Mouse (Mus musculus): ENCODE measurements around the gene Carhsp1. TPM values are rescaled to one million over a fixed set of nuclear protein-coding genes. Genes with fewer than 3 reads are reported as not detected.

Carhsp1 gene
- polyA plus RNA-seq, 1 experiment from 2014 or later: 27.7 TPM

GRCm38 (mm10) chr16:8700586-8700985 lies 28.6 kb upstream of the Carhsp1 start:
- DNase-seq: peak; percentile 65

GRCm38 (mm10) chr16:8699556-8699955 lies 27.6 kb upstream of the Carhsp1 start:
- ATAC-seq (ENCODE audit: insufficient read depth): no peak
- no peaks in the 10 kb centered on the region for H3K4me1 ChIP-seq (ENCODE audit: insufficient read depth)
- WGBS: 88% methylated on average over 8 of the region's 8 CpGs
- no peaks in the 10 kb centered on the region for H3K27me3 ChIP-seq (ENCODE audit: insufficient read depth, low read length)
- peaks cover 99% of the 10 kb centered on the region for H3K36me3 ChIP-seq (ENCODE audit: insufficient read depth)
- no peak overlapping the region for H3K27ac ChIP-seq (ENCODE audit: low read depth)
- DNase-seq: no peak
- H3K9ac ChIP-seq: no peak overlapping the region
- no peak overlapping the region for H3K4me3 ChIP-seq (ENCODE audit: low read depth, low read length)
- TF ChIP-seq CTCF (IDR thresholded peaks at IDR 0.05; ENCODE audit: low read depth): no peak
- no peaks in the 10 kb centered on the region for H3K9me3 ChIP-seq (ENCODE audit: low read depth, low read length)
- no peak overlapping the region for H3K4me2 ChIP-seq

More at GRCm38 (mm10) chr16:8700586-8700985, 28.6 kb upstream of the Carhsp1 start:
- H3K27ac ChIP-seq (ENCODE audit: low read depth): no peak overlapping the region
- H3K9me3 ChIP-seq (ENCODE audit: low read depth, low read length): no peaks in the 10 kb centered on the region
- H3K36me3 ChIP-seq (ENCODE audit: insufficient read depth): peaks cover 97% of the 10 kb centered on the region
- TF ChIP-seq CTCF (IDR thresholded peaks at IDR 0.05; ENCODE audit: low read depth): no peak
- no peak overlapping the region for H3K4me2 ChIP-seq
- no peak overlapping the region for H3K9ac ChIP-seq
- ATAC-seq (ENCODE audit: insufficient read depth): no peak
- no peaks in the 10 kb centered on the region for H3K27me3 ChIP-seq (ENCODE audit: insufficient read depth, low read length)
- WGBS: 71% methylated on average over 3 of the region's 3 CpGs
- H3K4me3 ChIP-seq (ENCODE audit: low read depth, low read length): no peak overlapping the region
- H3K4me1 ChIP-seq (ENCODE audit: insufficient read depth): no peaks in the 10 kb centered on the region

GRCm38 (mm10) chr16:8691206-8691605 lies 19.3 kb upstream of the Carhsp1 start:
- H3K27ac ChIP-seq (ENCODE audit: low read depth): no peak overlapping the region
- no peak for TF ChIP-seq CTCF (IDR thresholded peaks at IDR 0.05; ENCODE audit: low read depth)
- 89% methylated on average over 7 of the region's 7 CpGs for WGBS
- H3K36me3 ChIP-seq (ENCODE audit: insufficient read depth): peaks cover 85% of the 10 kb centered on the region
- no peak for DNase-seq
- H3K4me1 ChIP-seq (ENCODE audit: insufficient read depth): no peaks in the 10 kb centered on the region
- no peaks in the 10 kb centered on the region for H3K27me3 ChIP-seq (ENCODE audit: insufficient read depth, low read length)
- no peak overlapping the region for H3K4me2 ChIP-seq
- H3K4me3 ChIP-seq (ENCODE audit: low read depth, low read length): no peak overlapping the region
- no peaks in the 10 kb centered on the region for H3K9me3 ChIP-seq (ENCODE audit: low read depth, low read length)
- no peak overlapping the region for H3K9ac ChIP-seq
- no peak for ATAC-seq (ENCODE audit: insufficient read depth)

GRCm38 (mm10) chr16:8689979-8690656 lies 18.2 kb upstream of the Carhsp1 start:
- H3K27ac ChIP-seq (ENCODE audit: low read depth): no peak overlapping the region
- TF ChIP-seq CTCF (IDR thresholded peaks at IDR 0.05; ENCODE audit: low read depth): no peak
- DNase-seq (no peak), ATAC-seq (ENCODE audit: insufficient read depth) (no peak)
- no peaks in the 10 kb centered on the region for H3K4me1 ChIP-seq (ENCODE audit: insufficient read depth)
- no peak overlapping the region for H3K4me3 ChIP-seq (ENCODE audit: low read depth, low read length)
- H3K4me2 ChIP-seq: no peak overlapping the region
- H3K9me3 ChIP-seq (ENCODE audit: low read depth, low read length): no peaks in the 10 kb centered on the region
- H3K27me3 ChIP-seq (ENCODE audit: insufficient read depth, low read length): no peaks in the 10 kb centered on the region
- 89% methylated on average over 11 of the region's 11 CpGs for WGBS
- no peak overlapping the region for H3K9ac ChIP-seq
- peaks cover 75% of the 10 kb centered on the region for H3K36me3 ChIP-seq (ENCODE audit: insufficient read depth)

GRCm38 (mm10) chr16:8687559-8688112 lies 15.7 kb upstream of the Carhsp1 start:
- no peak overlapping the region; the same call in 1 of the 2 replicates for H3K9ac ChIP-seq

GRCm38 (mm10) chr16:8686871-8687535 lies 15.0 kb upstream of the Carhsp1 start:
- H3K36me3 ChIP-seq (ENCODE audit: insufficient read depth): peaks cover 48% of the 10 kb centered on the region
- no peaks in the 10 kb centered on the region for H3K9me3 ChIP-seq (ENCODE audit: low read depth, low read length)
- 69% methylated on average over 11 of the region's 11 CpGs for WGBS
- no peak for TF ChIP-seq CTCF (IDR thresholded peaks at IDR 0.05; ENCODE audit: low read depth)
- no peak overlapping the region; the same call in 1 of the 2 replicates for H3K27ac ChIP-seq (ENCODE audit: low read depth)
- no peaks in the 10 kb centered on the region for H3K27me3 ChIP-seq (ENCODE audit: insufficient read depth, low read length)
- no peak overlapping the region for H3K4me3 ChIP-seq (ENCODE audit: low read depth, low read length)
- no peak overlapping the region; the same call in 1 of the 2 replicates for H3K4me2 ChIP-seq
- DNase-seq (no peak), ATAC-seq (ENCODE audit: insufficient read depth) (peak; percentile 68)
- no peaks in the 10 kb centered on the region for H3K4me1 ChIP-seq (ENCODE audit: insufficient read depth)
- no peak overlapping the region; the same call in 1 of the 2 replicates for H3K9ac ChIP-seq

More at GRCm38 (mm10) chr16:8687559-8688112, 15.7 kb upstream of the Carhsp1 start:
- no peak overlapping the region for H3K4me3 ChIP-seq (ENCODE audit: low read depth, low read length)
- no peak overlapping the region; the same call in 1 of the 2 replicates for H3K27ac ChIP-seq (ENCODE audit: low read depth)
- ATAC-seq (ENCODE audit: insufficient read depth) (no peak), DNase-seq (no peak)
- H3K4me1 ChIP-seq (ENCODE audit: insufficient read depth): no peaks in the 10 kb centered on the region
- H3K9me3 ChIP-seq (ENCODE audit: low read depth, low read length): no peaks in the 10 kb centered on the region
- H3K36me3 ChIP-seq (ENCODE audit: insufficient read depth): peaks cover 54% of the 10 kb centered on the region
- no peaks in the 10 kb centered on the region for H3K27me3 ChIP-seq (ENCODE audit: insufficient read depth, low read length)
- TF ChIP-seq CTCF (IDR thresholded peaks at IDR 0.05; ENCODE audit: low read depth): no peak
- no peak overlapping the region for H3K4me2 ChIP-seq

Measured in lung, embryonic 14.5 days (tissue).